Mouse (Mus musculus) CD4-positive helper T cell, adult 2 months (primary cell): ENCODE measurements around the gene Polr2f.

Experiments used
- DNase-seq: peaks from one replicate; pipeline ENCODE4 v3.0.0-alpha.2; 2012; ENCODE audit warnings: low read depth, missing footprints, low spot score

The Polr2f gene

GRCm38 (mm10) chr15:79140866-79141565 lies at the start of gene Polr2f, which contains the start of gene 1700088E04Rik:
Gene Polr2f, plus strand, starts transcription at chr15:79141009.
Gene 1700088E04Rik, minus strand, starts transcription at chr15:79141253.
- peak; percentile 94 for DNase-seq

- DNase-seq = no peak
Measured at GRCm38 (mm10) chr15:79092284-79092683, 48.5 kb upstream of the Polr2f start.

GRCm38 (mm10) chr15:79093083-79093839 lies 47.5 kb upstream of the Polr2f start:
- no peak for DNase-seq

- no peak for DNase-seq
Measured at GRCm38 (mm10) chr15:79095483-79095882, 45.3 kb upstream of the Polr2f start.

- no peak for DNase-seq
Measured at GRCm38 (mm10) chr15:79096556-79096955, 44.3 kb upstream of the Polr2f start.

GRCm38 (mm10) chr15:79097135-79097534 lies 43.7 kb upstream of the Polr2f start:
- no peak for DNase-seq

- DNase-seq = no peak
Measured at GRCm38 (mm10) chr15:79097611-79098025, 43.2 kb upstream of the Polr2f start.

GRCm38 (mm10) chr15:79098220-79098619 lies 42.6 kb upstream of the Polr2f start:
- DNase-seq = no peak

GRCm38 (mm10) chr15:79098868-79099267 lies 41.9 kb upstream of the Polr2f start:
- DNase-seq = no peak

- DNase-seq = no peak
Measured at GRCm38 (mm10) chr15:79099456-79099855, 41.4 kb upstream of the Polr2f start.

- no peak for DNase-seq
Measured at GRCm38 (mm10) chr15:79100391-79100790, 40.4 kb upstream of the Polr2f start.

- no peak for DNase-seq
Measured at GRCm38 (mm10) chr15:79101531-79101930, 39.3 kb upstream of the Polr2f start.

- no peak for DNase-seq
Measured at GRCm38 (mm10) chr15:79103264-79103663, 37.5 kb upstream of the Polr2f start.

- no peak for DNase-seq
Measured at GRCm38 (mm10) chr15:79105804-79106203, 35.0 kb upstream of the Polr2f start.

GRCm38 (mm10) chr15:79107966-79108365 lies 32.8 kb upstream of the Polr2f start:
- no peak for DNase-seq

GRCm38 (mm10) chr15:79108421-79109320 lies 32.1 kb upstream of the Polr2f start, which contains the start of gene Micall1:
Gene Micall1, plus strand, starts transcription at chr15:79108898.
- peak; percentile 78 for DNase-seq

- DNase-seq = peak; percentile 59
Measured at GRCm38 (mm10) chr15:79109321-79109934, 31.4 kb upstream of the Polr2f start.

- no peak for DNase-seq
Measured at GRCm38 (mm10) chr15:79110031-79110430, 30.8 kb upstream of the Polr2f start.

- DNase-seq = no peak
Measured at GRCm38 (mm10) chr15:79110528-79110927, 30.3 kb upstream of the Polr2f start.

GRCm38 (mm10) chr15:79111774-79112173 lies 29.0 kb upstream of the Polr2f start:
- no peak for DNase-seq

- peak; percentile 61 for DNase-seq
Measured at GRCm38 (mm10) chr15:79115276-79115675, 25.5 kb upstream of the Polr2f start.
